Mouse (Mus musculus) midbrain, embryonic 16.5 days (tissue): ENCODE data around the gene Usp36. TPM values are rescaled to one million over a fixed set of nuclear protein-coding genes. Genes with fewer than 3 reads are reported as not detected.
A peak's percentile ranks its signal among the peaks of the same experiment; 100 is the strongest.
"Not testable (repeated sequence)": the region's sequence is repeated elsewhere in the genome, so short reads cannot be mapped to it uniquely, and the experiment has no call there.

ENCODE experiments used
- ATAC-seq: fragments of 200-750 bp; cut with Nextera tagmentation; 2 replicates; pipeline ENCODE4 v1.8.0; 2017; ENCODE audit warnings: moderate TSS enrichment
- H3K27ac ChIP-seq: fragments of 300-500 bp; sonication (generic); 2 replicates; pipeline ENCODE4 v1.5.1; 2014; ENCODE audit warnings: mild to moderate bottlenecking, low read length, mixed read lengths
- H3K27me3 ChIP-seq: fragments of 300-500 bp; sonication (generic); 2 replicates; pipeline ENCODE4 v1.6.1; 2014; ENCODE audit warnings: low read depth, low read length, mixed read lengths; ENCODE audit not compliant: control insufficient read depth, insufficient read depth
- H3K36me3 ChIP-seq: fragments of 300-500 bp; sonication (generic); 2 replicates; pipeline ENCODE4 v1.6.1; 2014; ENCODE audit warnings: mild to moderate bottlenecking, low read length, moderate library complexity, mixed read lengths; ENCODE audit not compliant: control insufficient read depth, insufficient read depth
- H3K4me1 ChIP-seq: fragments of 300-500 bp; sonication (generic); 2 replicates; pipeline ENCODE4 v1.6.1; 2014; ENCODE audit warnings: mild to moderate bottlenecking, low read length, mixed read lengths; ENCODE audit not compliant: control insufficient read depth, insufficient read depth
- H3K4me2 ChIP-seq: fragments of 300-500 bp; sonication (generic); 2 replicates; pipeline ENCODE4 v1.6.1; 2014; ENCODE audit warnings: mild to moderate bottlenecking, low read length, mixed read lengths
- H3K4me3 ChIP-seq: fragments of 300-500 bp; sonication (generic); 2 replicates; pipeline ENCODE4 v1.5.1; 2014; ENCODE audit warnings: low read depth, mild to moderate bottlenecking, low read length, moderate library complexity, mixed read lengths
- H3K9ac ChIP-seq: fragments of 300-500 bp; sonication (generic); 2 replicates; pipeline ENCODE4 v1.6.1; 2014; ENCODE audit warnings: low read depth, low read length, mixed read lengths
- H3K9me3 ChIP-seq: fragments of 300-500 bp; sonication (generic); replicated peaks from 2 replicates; pipeline ENCODE4 v1.6.1; 2014; ENCODE audit warnings: mild to moderate bottlenecking, low read length, mixed read lengths; ENCODE audit not compliant: control insufficient read depth, poor library complexity, severe bottlenecking
- WGBS: fragments of 180-500 bp; shearing (Covaris S2); extraction: QIAGEN DNeasy Blood & Tissue Kit; methylation state at CpG from one replicate; pipeline ENCODE4 v1.1.7; 2014; 5-methylcytosine and 5-hydroxymethylcytosine counted together
- polyA plus RNA-seq: library from polyadenylated mRNA; unstranded; fragments of >200 nt; fragmentation: Nextera tagmentation; extraction: Ambion mirVana; gene quantifications from 2 replicates; pipeline ENCODE4 v1.2.1, GENCODE M21; 2015

Usp36 gene
- polyA plus RNA-seq, 1 experiment from 2014 or later, result 17.7 TPM

- Histone ChIP-seq H3K36me3 (peaks cover 14% of the 10 kb centered on the region), H3K4me2 (no peak overlapping the region), H3K9ac (no peak overlapping the region), H3K27me3 (no peaks in the 10 kb centered on the region), H3K27ac (no peak overlapping the region), H3K4me3 (no peak overlapping the region), H3K4me1 (peaks cover 5% of the 10 kb centered on the region), H3K9me3 (no peaks in the 10 kb centered on the region)
- no peak for ATAC-seq
- WGBS, result 92% methylated on average over 8 of the region's 8 CpGs
These were observed 26.3 kb upstream of the Usp36 start for GRCm38 (mm10) chr11:118316231-118316806.

DNA sequence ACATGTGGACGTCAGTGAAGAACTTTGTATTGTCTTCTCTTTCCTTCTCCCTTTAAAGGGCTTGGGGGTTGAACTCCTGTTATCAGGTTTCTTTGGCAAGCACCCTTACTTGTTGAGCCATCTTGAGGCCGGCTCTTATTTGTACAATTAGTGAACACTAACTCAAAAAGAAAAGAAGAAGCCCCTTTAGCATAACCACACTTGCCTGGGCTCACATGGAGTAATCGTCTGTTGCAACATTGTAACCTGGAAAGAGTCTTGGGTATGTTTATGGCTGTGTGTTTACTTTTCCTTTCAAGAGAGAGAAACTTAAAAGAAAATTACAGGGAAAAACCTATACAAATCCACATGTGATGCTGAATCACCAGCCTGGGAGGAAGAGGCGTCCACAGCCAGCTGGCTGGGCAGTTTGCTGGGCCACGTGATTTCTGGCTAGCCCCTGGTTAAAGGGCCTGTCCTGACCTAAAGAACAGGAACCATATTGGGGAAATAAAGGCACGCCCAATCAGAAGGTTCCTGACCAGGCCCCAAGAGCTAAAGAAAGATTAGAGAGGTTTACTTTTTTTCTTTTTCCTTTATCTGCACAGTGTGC, 22.2 kb upstream of the Usp36 start:
- Histone ChIP-seq H3K27me3 (no peaks in the 10 kb centered on the region), H3K4me3 (no peak overlapping the region), H3K27ac (no peak overlapping the region), H3K9me3 (no peaks in the 10 kb centered on the region), H3K9ac (no peak overlapping the region), H3K4me2 (no peak overlapping the region), H3K36me3 (peaks cover 21% of the 10 kb centered on the region), H3K4me1 (no peaks in the 10 kb centered on the region)
- WGBS, result 86% methylated on average over 6 of the region's 6 CpGs
- ATAC-seq, result no peak

DNA sequence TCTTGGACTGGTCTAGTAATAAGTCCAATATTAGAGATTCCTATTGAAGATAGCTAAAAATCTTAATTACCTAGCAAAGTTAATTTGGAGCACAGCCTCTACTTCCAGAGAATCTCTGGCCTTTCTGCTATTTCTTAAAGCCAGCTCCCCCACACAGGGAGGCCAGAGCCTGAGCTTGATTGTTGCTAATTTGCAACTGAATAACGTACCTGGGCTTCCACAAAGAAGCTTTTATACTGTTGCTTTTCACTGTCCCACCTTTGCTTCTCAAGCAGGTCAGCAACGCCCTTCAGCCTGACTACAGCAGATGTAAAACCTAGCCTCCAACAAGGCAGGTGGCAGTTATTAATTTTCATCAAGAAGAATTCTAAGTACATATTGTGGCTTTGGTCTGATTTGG, 17.9 kb upstream of the Usp36 start:
- H3K27ac ChIP-seq, H3K9ac ChIP-seq, ATAC-seq, H3K4me2 ChIP-seq, H3K4me1 ChIP-seq, H3K9me3 ChIP-seq, H3K4me3 ChIP-seq, H3K27me3 ChIP-seq: not testable (repeated sequence)
- WGBS, result 86% methylated on average over 2 of the region's 2 CpGs
- peaks cover 18% of the 10 kb centered on the region for H3K36me3 ChIP-seq

DNA sequence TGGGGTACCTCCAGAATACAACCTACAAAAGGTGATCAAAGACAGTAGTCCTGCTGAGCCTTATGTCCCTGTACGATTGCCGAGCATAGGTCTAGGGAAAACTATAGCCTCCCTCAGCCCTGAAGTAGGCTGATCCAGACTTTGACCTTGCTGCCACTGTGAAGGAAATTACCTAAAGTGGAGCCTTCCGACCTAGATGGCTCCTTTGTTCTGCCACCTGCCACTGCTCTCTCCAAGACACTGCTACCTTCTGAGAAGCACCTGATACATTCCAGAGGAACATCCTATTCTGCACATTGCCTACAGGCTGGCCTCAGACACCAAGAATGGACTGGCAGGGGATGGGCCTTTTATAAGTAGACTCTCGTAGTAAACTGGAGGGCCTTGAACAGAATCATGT, 13.9 kb upstream of the Usp36 start:
- WGBS, result 90% methylated on average over 4 of the region's 4 CpGs
- not testable (repeated sequence) for H3K9me3 ChIP-seq, H3K27ac ChIP-seq, H3K36me3 ChIP-seq, H3K9ac ChIP-seq, H3K4me2 ChIP-seq, H3K4me1 ChIP-seq, H3K4me3 ChIP-seq, ATAC-seq, H3K27me3 ChIP-seq

GRCm38 (mm10) chr11:118298810-118299209, 8.8 kb upstream of the Usp36 start:
- no peaks in the 10 kb centered on the region for H3K4me1 ChIP-seq
- WGBS, result 77% methylated on average over 2 of the region's 2 CpGs
- H3K4me2 ChIP-seq, result no peak overlapping the region
- 0 out of 2 replicates have a peak, but pooled peaks cover 4% of the 10 kb centered on the region for H3K36me3 ChIP-seq
- H3K27me3 ChIP-seq, result no peaks in the 10 kb centered on the region
- no peak overlapping the region for H3K27ac ChIP-seq
- H3K4me3 ChIP-seq, result no peak overlapping the region
- H3K9ac ChIP-seq, result no peak overlapping the region
- no peaks in the 10 kb centered on the region for H3K9me3 ChIP-seq
- no peak for ATAC-seq

- Histone ChIP-seq H3K9ac (no peak overlapping the region), H3K4me1 (no peaks in the 10 kb centered on the region), H3K27ac (no peak overlapping the region), H3K36me3 (0 out of 2 replicates have a peak, but pooled peaks cover 4% of the 10 kb centered on the region), H3K9me3 (no peaks in the 10 kb centered on the region), H3K4me3 (no peak overlapping the region), H3K4me2 (no peak overlapping the region), H3K27me3 (no peaks in the 10 kb centered on the region)
- ATAC-seq, result no peak
- 88% methylated on average over 3 of the region's 3 CpGs for WGBS
These were observed 7.9 kb upstream of the Usp36 start for GRCm38 (mm10) chr11:118297967-118298366.

- peak overlapping the region; percentile 65 for H3K27ac ChIP-seq
- H3K4me1 ChIP-seq, result peaks cover 4% of the 10 kb centered on the region; the same call in 1 of the 2 replicates
- no peak for ATAC-seq
- no peak overlapping the region for H3K4me2 ChIP-seq
- H3K27me3 ChIP-seq, result no peaks in the 10 kb centered on the region
- H3K9ac ChIP-seq, result no peak overlapping the region
- H3K9me3 ChIP-seq, result no peaks in the 10 kb centered on the region
- no peaks in the 10 kb centered on the region for H3K36me3 ChIP-seq
- no peak overlapping the region for H3K4me3 ChIP-seq
- WGBS, result 57% methylated on average over 1 of the region's 2 CpGs
These were observed 5.0 kb upstream of the Usp36 start for GRCm38 (mm10) chr11:118295026-118295425.

DNA sequence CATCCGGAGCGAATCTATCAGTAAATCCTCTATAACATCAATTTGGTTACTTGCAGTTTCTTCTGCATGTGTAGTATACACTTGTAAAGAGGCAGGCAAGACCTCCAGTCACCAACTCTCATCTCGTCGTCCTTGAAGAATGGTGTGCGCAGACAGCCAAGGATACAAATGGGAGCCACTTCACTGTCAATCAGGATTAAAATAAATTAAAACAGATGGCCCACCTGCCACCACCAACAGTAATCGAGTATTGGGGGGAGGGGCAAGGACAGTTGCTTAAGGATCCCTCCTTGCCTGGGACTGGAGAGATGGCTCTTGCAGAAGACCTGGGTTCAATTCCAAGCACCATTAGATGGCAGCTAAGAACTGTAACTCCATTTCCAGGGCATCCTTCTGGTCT, 2.6 kb upstream of the Usp36 start:
- Histone ChIP-seq H3K4me2 (no peak overlapping the region), H3K27ac (no peak overlapping the region), H3K4me3 (no peak overlapping the region), H3K9ac (no peak overlapping the region), H3K27me3 (no peaks in the 10 kb centered on the region), H3K9me3 (no peaks in the 10 kb centered on the region), H3K36me3 (no peaks in the 10 kb centered on the region), H3K4me1 (peaks cover 13% of the 10 kb centered on the region)
- no peak for ATAC-seq
- WGBS, result 52% methylated on average over 6 of the region's 6 CpGs

DNA sequence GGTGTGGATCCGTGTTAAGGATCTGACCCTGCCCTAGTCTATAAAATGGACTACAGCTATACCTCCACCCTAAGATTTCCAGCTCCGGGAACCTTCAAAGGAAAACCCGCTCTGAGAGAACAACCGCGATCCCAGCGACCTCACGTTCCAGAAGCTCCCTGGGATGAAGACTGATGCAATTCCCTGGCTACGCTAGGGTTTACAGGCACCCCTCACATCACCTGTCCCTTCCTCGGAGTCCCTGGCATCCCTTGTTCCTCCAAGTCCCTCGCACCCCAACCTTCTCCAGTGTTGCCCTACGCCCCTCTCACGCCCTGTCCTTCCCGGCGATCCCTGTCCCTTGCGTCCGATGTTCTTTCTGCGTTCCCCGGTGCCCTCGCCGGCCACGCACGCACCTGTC, 482 bp downstream of the Usp36 start:
- peak; percentile 21 for ATAC-seq
- H3K9ac ChIP-seq, result peak overlapping the region; percentile 82
- peak overlapping the region; percentile 68 for H3K4me3 ChIP-seq
- no peaks in the 10 kb centered on the region for H3K27me3 ChIP-seq
- peaks cover 15% of the 10 kb centered on the region for H3K36me3 ChIP-seq
- peak overlapping the region; percentile 82 for H3K27ac ChIP-seq
- peak overlapping the region; percentile 90 for H3K4me2 ChIP-seq
- under 1% methylated on average over 22 of the region's 22 CpGs for WGBS
- H3K4me1 ChIP-seq, result peaks cover 13% of the 10 kb centered on the region
- no peaks in the 10 kb centered on the region for H3K9me3 ChIP-seq
